Mouse (Mus musculus) splenic B cell, adult 2 months (primary cell): ENCODE measurements around the gene Arpp21.

ENCODE experiments used
- DNase-seq: peaks from one replicate; pipeline ENCODE4 v3.0.0-alpha.2; 2011; ENCODE audit warnings: low read depth, low spot score
- H3K27me3 ChIP-seq: 2 replicates; pipeline ENCODE4 v1.6.1; 2012; ENCODE audit warnings: mild to moderate bottlenecking, low read length, moderate library complexity, mixed read lengths; ENCODE audit not compliant: control insufficient read depth, poor library complexity, insufficient read depth, severe bottlenecking
- H3K36me3 ChIP-seq: 2 replicates; pipeline ENCODE4 v1.6.1; 2012; ENCODE audit warnings: mild to moderate bottlenecking, low read length, moderate library complexity, mixed read lengths; ENCODE audit not compliant: control insufficient read depth, poor library complexity, insufficient read depth, severe bottlenecking

The Arpp21 gene

DNA sequence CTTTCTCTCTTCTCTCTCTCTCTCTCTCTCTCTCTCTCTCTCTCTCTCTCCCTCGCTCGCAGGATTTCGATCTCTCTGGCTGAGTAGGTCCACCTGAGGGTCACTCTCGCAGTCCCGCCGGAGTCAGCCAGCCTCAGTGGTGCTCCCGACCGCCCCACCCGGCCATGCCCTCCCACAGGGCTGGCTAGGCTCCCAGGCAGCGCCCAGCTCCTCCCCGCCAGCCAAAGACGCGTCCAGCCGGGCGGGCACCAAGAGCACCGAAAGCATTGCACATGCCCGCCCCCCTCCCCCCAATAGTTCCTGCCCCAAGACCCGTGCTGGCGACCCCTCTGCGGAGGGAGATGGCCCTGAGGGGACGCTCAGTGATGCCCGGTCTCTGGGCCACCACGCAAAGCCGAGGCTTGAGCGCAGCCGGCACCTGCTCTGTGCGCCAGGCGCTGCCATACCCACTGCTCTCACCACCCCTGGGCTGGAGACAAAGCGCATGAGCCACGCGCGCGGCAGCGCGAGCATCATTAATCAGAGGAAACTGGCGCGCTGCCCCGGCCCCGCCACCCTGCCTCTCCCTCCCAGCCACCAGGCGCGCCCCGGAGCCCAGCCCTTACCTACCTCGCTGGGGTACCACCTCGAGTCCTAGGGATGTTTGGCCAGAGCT lies 570 bp downstream of the Arpp21 start:
- no peak for DNase-seq
- Histone ChIP-seq H3K27me3 (no peaks in the 10 kb centered on the region), H3K36me3 (no peaks in the 10 kb centered on the region)

DNA sequence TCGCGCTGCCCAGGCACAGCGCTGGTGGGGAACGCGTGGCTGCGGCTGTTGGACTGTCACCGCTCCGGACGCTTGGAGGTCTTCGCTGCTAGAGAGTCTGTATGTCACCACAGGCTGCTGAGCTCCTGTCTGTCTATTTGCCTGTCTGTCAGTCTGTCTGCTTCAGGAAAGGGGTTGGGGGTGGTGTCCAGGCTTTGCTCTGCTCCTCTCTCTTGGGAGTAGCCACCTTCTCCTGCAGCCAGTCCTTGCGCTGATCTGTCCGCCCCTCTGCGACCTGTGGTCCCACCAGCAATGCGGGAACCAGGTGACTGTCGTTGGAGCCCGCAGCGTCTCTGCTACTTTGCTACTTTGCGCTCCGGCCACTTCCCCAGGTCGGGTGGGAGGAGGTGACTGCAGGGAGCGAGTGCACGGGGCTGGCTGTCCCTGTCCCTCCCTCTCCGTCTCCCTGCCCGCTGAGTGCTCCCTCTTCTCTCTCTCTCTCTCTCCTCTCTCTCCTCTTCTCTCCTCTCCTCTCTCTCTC lies 1.2 kb downstream of the Arpp21 start:
- no peak for DNase-seq
- H3K27me3 ChIP-seq = no peaks in the 10 kb centered on the region
- no peaks in the 10 kb centered on the region for H3K36me3 ChIP-seq

DNA sequence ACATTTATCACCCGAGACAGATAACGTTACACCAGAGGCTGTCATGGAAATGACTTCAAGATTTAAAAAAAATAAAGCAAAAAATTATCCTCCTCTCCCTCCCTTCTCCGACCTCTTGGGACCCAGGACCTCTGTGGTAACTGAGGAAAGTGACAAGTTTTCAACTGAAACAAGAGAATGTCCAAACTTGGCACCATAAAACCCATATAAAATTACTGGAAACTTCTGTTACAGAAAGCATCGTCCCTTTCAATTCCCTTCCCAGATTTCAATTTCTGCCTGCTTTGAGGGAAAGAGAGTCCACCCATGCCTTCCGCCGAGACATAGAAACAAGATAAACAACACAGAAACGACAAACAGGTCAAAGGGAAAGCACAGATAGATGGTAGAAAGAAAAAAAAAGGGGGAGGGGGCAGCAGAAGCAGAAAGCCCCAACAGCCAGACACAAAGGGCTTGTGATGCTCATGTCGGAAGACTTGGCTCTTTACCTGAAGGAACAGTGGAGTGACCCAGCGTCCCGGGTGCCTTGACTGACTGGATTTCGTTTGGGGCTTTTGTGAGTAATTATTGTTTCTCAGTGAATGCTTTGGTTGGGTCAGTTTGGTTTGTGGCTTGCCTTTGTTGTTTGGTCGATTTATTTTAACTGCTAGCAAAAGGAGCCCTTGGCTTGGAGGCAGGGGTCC lies 1.8 kb downstream of the Arpp21 start:
- H3K36me3 ChIP-seq = no peaks in the 10 kb centered on the region

DNA sequence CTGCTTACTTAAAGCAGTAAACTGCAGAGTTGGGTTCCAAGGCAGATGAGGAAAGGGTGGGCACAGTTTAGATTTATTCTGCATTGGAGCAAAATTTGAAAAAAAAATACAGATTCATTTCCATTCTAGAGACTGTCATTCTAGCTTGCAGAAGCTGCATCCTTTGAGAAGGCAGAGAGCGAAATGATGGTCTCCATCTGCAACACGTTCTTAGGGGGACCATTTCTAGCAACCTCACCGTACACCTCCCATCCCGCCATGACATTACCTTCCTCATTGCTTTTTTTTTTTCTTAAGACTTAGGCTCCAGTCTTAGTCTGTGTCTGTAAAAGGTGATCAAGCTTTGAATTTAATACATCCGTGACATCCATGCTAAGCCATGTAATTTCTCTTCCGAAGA lies 2.4 kb downstream of the Arpp21 start:
- Histone ChIP-seq H3K36me3 (no peaks in the 10 kb centered on the region), H3K27me3 (no peaks in the 10 kb centered on the region)
- DNase-seq = no peak

More for the DNA sequence above, 1.8 kb downstream of the Arpp21 start:
- DNase-seq = no peak
- H3K27me3 ChIP-seq = no peaks in the 10 kb centered on the region

DNA sequence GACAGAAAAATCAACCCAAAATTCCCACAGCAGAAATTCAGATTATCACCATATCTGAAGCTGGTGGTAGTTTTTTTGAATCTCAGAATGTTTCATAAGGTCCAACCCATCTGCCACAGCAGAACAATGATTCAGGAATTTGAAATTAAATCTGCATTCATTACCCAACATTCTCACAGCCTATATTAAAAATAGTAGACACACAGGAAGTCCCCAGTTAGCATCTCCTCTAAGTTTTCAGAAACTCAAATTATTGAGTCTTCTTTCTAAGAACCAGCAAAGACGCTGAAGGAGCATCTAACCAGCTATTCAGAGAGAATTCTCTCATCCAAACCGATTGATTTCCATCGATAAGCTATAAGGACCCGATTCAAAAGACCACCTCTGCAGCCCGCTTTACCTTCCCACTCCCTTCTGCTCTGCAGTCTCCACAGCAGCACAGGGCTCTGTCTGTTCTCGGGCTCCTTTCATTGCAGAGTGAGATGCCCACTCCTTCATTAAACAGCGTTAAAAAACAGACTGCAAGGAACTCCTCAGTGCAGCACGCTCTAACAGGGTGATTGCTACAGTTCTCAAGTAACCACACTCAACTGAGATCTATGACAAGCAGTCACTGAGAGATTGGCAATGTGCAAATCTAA lies 3.7 kb downstream of the Arpp21 start:
- DNase-seq = no peak
- Histone ChIP-seq H3K27me3 (no peaks in the 10 kb centered on the region), H3K36me3 (no peaks in the 10 kb centered on the region)

DNA sequence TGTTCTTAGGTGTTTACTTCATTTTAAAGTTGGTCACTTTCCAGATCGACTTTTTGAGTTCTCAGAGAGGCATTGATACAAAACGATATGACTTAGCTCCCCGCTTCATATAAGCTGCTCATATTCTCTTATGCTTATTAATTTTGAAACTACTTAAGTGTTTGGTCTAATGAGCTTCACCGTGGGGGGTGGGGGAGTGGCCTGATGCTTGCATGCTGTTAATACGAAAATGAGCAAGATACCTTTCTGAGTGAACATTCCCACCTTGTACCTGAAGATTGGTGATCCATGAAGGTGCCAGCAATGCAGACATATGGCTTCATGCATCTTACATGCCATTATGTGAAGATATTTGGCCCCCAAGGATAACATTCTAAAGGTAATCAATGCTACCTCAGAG lies 4.4 kb downstream of the Arpp21 start:
- H3K36me3 ChIP-seq = no peaks in the 10 kb centered on the region
- no peak for DNase-seq
- no peaks in the 10 kb centered on the region for H3K27me3 ChIP-seq

DNA sequence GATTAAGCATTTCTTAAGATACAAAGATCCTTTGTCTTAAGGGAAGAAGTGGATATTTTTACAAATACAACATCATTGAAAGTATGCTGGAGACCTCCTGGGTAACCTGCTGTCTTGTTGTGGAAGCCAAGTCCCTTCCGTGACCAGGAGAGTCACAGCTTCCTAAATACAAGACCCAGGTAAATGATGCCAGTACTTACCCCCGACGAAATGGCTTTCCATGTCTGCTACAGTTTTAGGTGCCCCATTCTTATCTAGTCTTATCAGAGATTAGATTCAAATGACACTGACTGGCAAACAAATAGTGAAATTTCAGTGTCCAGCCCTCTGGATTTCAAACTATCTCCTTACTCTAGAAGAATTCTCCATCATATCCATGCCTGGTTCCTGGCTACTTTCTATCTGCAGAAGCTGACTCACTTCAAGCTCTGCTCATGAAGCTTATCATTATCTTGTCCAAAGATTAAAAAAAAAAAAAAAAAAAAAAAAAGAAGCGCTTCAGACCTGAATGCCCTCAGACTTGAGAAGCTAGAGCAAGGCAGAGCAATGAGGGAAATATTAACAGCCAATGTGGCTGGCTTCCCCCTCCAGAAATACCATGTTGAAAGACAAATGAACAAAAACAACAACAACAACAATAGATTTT lies 4.9 kb downstream of the Arpp21 start:
- Histone ChIP-seq H3K36me3 (no peaks in the 10 kb centered on the region), H3K27me3 (no peaks in the 10 kb centered on the region)
- no peak for DNase-seq

DNA sequence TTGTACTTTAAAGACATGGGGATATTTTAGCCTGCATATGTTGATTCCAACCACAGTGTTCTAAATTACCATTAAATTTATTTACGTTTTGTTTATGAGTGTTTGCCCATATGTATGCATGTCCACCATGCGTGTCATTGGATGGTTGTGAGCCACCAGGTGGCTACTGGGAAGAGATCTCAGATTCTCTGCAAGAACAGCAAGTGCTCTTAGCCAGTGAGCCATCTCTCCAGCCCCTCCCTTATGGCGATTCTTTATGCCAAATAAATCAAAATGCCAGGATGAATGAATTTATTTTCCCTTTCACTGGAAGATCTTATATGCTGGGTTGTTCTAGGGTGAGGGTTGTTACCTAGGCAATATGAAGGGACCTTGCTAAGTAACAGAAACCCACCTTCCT lies 7.3 kb downstream of the Arpp21 start:
- Histone ChIP-seq H3K36me3 (no peaks in the 10 kb centered on the region), H3K27me3 (no peaks in the 10 kb centered on the region; the same call in 1 of the 2 replicates)
- no peak for DNase-seq

DNA sequence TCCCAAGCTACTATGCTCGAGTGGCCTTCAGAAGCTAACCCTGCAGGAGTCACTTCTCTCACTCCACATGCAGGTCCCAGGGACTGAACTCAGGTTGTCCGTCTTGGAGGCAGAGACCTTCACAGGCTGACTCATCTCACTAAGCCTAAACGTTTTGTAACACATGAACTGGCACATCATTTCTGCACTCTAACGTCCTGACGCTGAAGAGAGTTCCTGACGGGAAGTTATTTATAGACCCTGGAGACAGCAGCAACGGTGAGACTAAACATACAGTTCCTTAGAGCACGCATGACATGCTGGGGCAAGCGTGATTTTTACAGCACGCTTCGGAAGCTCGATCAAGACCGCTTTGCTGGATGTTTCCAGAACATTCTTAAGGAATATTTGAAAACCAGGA lies 8.6 kb downstream of the Arpp21 start:
- Histone ChIP-seq H3K27me3 (no peaks in the 10 kb centered on the region; the same call in 1 of the 2 replicates), H3K36me3 (no peaks in the 10 kb centered on the region)
- peak; percentile 26 for DNase-seq

DNA sequence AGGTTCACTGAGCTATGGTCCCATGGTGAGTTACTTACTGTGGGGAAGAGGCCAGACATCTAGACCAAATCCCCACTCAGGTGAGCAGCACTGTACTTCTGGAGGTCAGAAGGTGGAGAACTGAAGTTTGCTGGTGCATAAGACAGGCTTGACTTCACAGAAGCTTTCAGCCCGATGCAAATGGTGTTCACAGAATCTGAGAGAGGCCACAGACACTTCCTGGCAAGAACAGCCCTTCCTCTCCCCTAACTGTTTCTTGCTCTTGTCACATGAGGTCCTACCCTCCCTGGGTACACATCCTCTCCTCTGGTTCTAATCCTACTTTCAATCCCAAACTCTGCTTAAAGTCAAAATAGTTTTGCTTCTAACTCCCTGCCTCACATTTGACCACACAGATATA lies 9.2 kb downstream of the Arpp21 start:
- DNase-seq = peak; percentile 40
- Histone ChIP-seq H3K36me3 (no peaks in the 10 kb centered on the region), H3K27me3 (no peaks in the 10 kb centered on the region; the same call in 1 of the 2 replicates)

DNA sequence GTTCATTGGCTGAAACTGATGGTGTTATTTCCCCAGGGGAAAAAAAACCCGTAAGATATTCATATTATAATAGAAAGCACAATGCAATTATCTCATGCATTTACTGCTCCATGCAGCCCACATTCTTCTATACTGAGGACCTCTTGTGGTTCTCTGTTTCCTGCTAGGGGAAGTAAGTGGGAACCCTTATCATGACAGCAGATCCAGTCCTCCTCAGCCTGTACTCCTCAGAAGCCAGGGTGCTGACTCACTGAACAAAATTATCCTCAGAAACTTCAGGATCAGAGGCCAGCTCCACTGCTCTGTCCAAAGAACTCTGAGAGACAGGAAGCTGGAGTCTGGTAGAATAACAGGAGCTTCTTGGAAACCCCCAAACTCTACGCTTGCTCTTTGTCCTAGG lies 10.7 kb downstream of the Arpp21 start:
- Histone ChIP-seq H3K27me3 (no peaks in the 10 kb centered on the region; the same call in 1 of the 2 replicates), H3K36me3 (no peaks in the 10 kb centered on the region)
- DNase-seq = no peak

DNA sequence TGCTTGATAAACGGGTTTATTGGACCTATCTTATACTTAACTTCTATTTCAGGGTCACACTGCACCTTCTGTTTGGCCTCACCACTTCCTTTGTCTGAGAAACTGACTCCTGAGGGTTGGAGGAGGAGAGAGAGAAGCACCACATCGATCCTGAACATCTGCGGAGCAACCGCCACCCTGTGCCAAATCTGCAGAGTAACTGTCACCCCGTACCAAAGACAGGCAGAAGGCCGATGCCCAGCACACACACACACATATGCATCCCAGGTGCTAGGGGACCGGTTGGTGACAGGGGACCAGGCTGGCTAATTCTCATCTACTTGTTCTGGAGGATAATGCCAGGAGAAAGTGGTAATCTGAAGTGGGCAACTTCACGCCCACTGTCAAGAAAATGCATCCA lies 16.4 kb downstream of the Arpp21 start:
- Histone ChIP-seq H3K27me3 (no peaks in the 10 kb centered on the region), H3K36me3 (no peaks in the 10 kb centered on the region)
- DNase-seq = no peak

DNA sequence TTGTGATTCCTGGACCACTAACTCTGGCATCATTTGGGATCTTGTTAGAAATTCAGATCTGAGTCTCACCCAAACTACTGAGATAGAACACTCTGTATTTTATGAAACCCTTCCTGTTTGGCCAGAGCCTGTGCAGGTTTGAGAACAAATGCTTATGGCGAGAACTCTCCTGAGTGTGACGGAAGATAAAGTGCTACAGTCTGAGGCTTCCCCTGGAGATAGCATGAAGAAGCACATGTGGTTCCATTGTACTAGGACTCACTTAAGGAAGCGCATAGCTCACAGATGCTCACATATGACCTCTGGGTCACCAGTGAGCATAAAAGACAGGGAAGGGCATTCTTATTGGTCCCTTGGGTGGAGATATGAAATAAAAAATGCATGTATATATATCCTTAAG lies 17.5 kb downstream of the Arpp21 start:
- DNase-seq = no peak
- H3K27me3 ChIP-seq = no peaks in the 10 kb centered on the region
- H3K36me3 ChIP-seq = no peaks in the 10 kb centered on the region

DNA sequence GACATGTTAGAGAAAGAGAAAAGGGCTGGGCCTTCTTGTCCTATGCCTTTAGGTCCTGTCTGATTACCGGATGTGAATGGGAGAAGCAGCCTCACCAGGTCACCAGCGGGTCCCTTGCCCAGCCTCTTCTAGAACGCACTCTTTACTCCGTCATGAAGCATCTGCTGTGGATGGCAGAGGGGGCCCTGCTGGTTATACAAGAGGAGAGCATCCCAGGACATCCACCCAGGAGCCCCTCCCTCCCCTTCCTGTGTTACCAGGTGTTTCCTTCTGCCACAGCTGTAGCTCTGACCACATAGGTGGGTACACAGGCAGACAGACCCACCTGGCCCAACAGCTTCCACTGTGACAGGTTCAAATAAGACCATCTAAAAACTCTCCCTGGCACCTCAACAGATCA lies 18.6 kb downstream of the Arpp21 start:
- DNase-seq = peak; percentile 20
- no peaks in the 10 kb centered on the region for H3K36me3 ChIP-seq
- no peaks in the 10 kb centered on the region for H3K27me3 ChIP-seq
